Mouse (Mus musculus) MEL (cell line): Measurements from ENCODE around the gene E130308A19Rik. TPM values are rescaled to one million over a fixed set of nuclear protein-coding genes. Genes with fewer than 3 reads are reported as not detected.

Source experiments
- DNase-seq: peaks from one replicate; pipeline ENCODE4 v3.0.0; 2011; ENCODE audit warnings: low read depth, low spot score
- H3K27ac ChIP-seq: 2 replicates; pipeline ENCODE4 v1.5.1; 2012; ENCODE audit warnings: low read depth, mild to moderate bottlenecking, control low read depth, low read length, moderate library complexity; ENCODE audit not compliant: control insufficient read depth
- H3K27me3 ChIP-seq, 2 experiments: fragments of 150-350 bp in 1 of 2; sonication (generic) in 1 of 2; 2 replicates each; pipeline ENCODE4 v1.6.1; 2012; ENCODE audit warnings: low read length in 2 of 2, mild to moderate bottlenecking in 2 of 2, improper control_type of control experiment in 1 of 2, moderate library complexity in 1 of 2; ENCODE audit not compliant: insufficient read depth in 2 of 2, control insufficient read depth in 1 of 2
- H3K36me3 ChIP-seq, 2 experiments: 2 replicates each; pipeline ENCODE4 v1.6.1; 2012 to 2014; ENCODE audit warnings: low read length in 2 of 2, improper control_type of control experiment in 1 of 2, inconsistent platforms in 1 of 2, mild to moderate bottlenecking in 1 of 2; ENCODE audit not compliant: insufficient read depth in 2 of 2, control insufficient read depth in 1 of 2
- H3K4me1 ChIP-seq, 2 experiments: fragments of 150-350 bp in 1 of 2; sonication (generic) in 1 of 2; 2 replicates each; pipeline ENCODE4 v1.6.1; 2012; ENCODE audit warnings: low read length in 2 of 2, improper control_type of control experiment in 1 of 2, mild to moderate bottlenecking in 1 of 2; ENCODE audit not compliant: insufficient read depth in 2 of 2, control insufficient read depth in 1 of 2
- H3K4me3 ChIP-seq, 2 experiments: fragments of 150-350 bp in 1 of 2; sonication (generic) in 1 of 2; 2 replicates each; pipeline ENCODE4 v1.5.1; 2012; ENCODE audit warnings: low read depth in 2 of 2, low read length in 2 of 2, mild to moderate bottlenecking in 2 of 2, moderate library complexity in 2 of 2, control low read depth in 1 of 2, improper control_type of control experiment in 1 of 2; ENCODE audit not compliant: control insufficient read depth in 1 of 2, insufficient read depth in 1 of 2
- H3K79me2 ChIP-seq: 2 replicates; pipeline ENCODE4 v1.6.1; 2012; ENCODE audit warnings: mild to moderate bottlenecking, low read length, moderate library complexity; ENCODE audit not compliant: control insufficient read depth, poor library complexity, insufficient read depth
- H3K9ac ChIP-seq: 2 replicates; pipeline ENCODE4 v1.6.1; 2012; ENCODE audit warnings: low read depth, mild to moderate bottlenecking, control low read depth, low read length, moderate library complexity; ENCODE audit not compliant: control insufficient read depth, poor library complexity, severe bottlenecking
- H3K9me3 ChIP-seq: fragments of 150-350 bp; sonication (generic); replicated peaks from 2 replicates; pipeline ENCODE4 v1.6.1; 2012; ENCODE audit warnings: mild to moderate bottlenecking, low read length, improper control_type of control experiment, moderate library complexity; ENCODE audit not compliant: insufficient read depth
- BHLHE40 ChIP-seq: IDR thresholded peaks from 2 replicates; pipeline ENCODE4 v1.6.1; 2012; ENCODE audit warnings: low read depth, mild to moderate bottlenecking, inconsistent platforms, low read length, improper control_type of control experiment, borderline replicate concordance
- CHD1 ChIP-seq: IDR thresholded peaks from 2 replicates; pipeline ENCODE4 v1.6.1; 2012; ENCODE audit warnings: low read depth, mild to moderate bottlenecking, inconsistent platforms, low read length, improper control_type of control experiment
- E2F4 ChIP-seq: IDR thresholded peaks from 2 replicates; pipeline ENCODE4 v1.6.1; 2011; ENCODE audit warnings: low read depth, low read length, improper control_type of control experiment, borderline replicate concordance
- EP300 ChIP-seq, 2 experiments: IDR thresholded peaks; 2 replicates each; pipeline ENCODE4 v1.6.1; 2011; ENCODE audit warnings: improper control_type of control experiment in 2 of 2, low read length in 2 of 2, low read depth in 1 of 2, mild to moderate bottlenecking in 1 of 2
- ETS1 ChIP-seq: IDR thresholded peaks from 2 replicates; pipeline ENCODE4 v1.6.1; 2012; ENCODE audit warnings: low read depth, mild to moderate bottlenecking, inconsistent platforms, low read length, improper control_type of control experiment, moderate library complexity
- GABPA ChIP-seq: IDR thresholded peaks from 2 replicates; pipeline ENCODE4 v1.6.1; 2012; ENCODE audit warnings: low read depth, mild to moderate bottlenecking, inconsistent platforms, low read length, improper control_type of control experiment, moderate library complexity
- JUND ChIP-seq: IDR thresholded peaks from 2 replicates; pipeline ENCODE4 v1.6.1; 2011; ENCODE audit warnings: low read depth, mild to moderate bottlenecking, improper control_type of control experiment, low read length
- KAT2A ChIP-seq: conservative IDR thresholded peaks from 2 replicates; pipeline ENCODE4 v1.6.1; 2012; ENCODE audit warnings: low read depth, low read length, improper control_type of control experiment, inconsistent platforms
- MAFK ChIP-seq: IDR thresholded peaks from 2 replicates; pipeline ENCODE4 v1.6.1; 2011; ENCODE audit warnings: low read depth, mild to moderate bottlenecking, low read length, improper control_type of control experiment, borderline replicate concordance
- MAZ ChIP-seq: IDR thresholded peaks from 2 replicates; pipeline ENCODE4 v1.6.1; 2012; ENCODE audit warnings: low read depth, mild to moderate bottlenecking, inconsistent platforms, low read length, improper control_type of control experiment
- MEF2A ChIP-seq: IDR thresholded peaks from 2 replicates; pipeline ENCODE4 v1.6.1; 2014; ENCODE audit warnings: low read depth, mild to moderate bottlenecking, inconsistent platforms, low read length, improper control_type of control experiment; ENCODE audit not compliant: poor library complexity, insufficient replicate concordance, severe bottlenecking; ENCODE audit errors: extremely low read depth
- MYB ChIP-seq: IDR thresholded peaks from 2 replicates; pipeline ENCODE4 v1.6.1; 2011; ENCODE audit warnings: mild to moderate bottlenecking, low read depth, low read length, improper control_type of control experiment
- MYC ChIP-seq: IDR thresholded peaks from 2 replicates; pipeline ENCODE4 v1.6.1; 2011; ENCODE audit warnings: low read depth, mild to moderate bottlenecking, low read length, improper control_type of control experiment, moderate library complexity
- NELFE ChIP-seq: IDR thresholded peaks from 2 replicates; pipeline ENCODE4 v1.6.1; 2011; ENCODE audit warnings: low read depth, low read length, improper control_type of control experiment
- NRF1 ChIP-seq: IDR thresholded peaks from 2 replicates; pipeline ENCODE4 v1.6.1; 2014; ENCODE audit warnings: low read depth, mild to moderate bottlenecking, inconsistent platforms, low read length, improper control_type of control experiment, moderate library complexity; ENCODE audit not compliant: poor library complexity, insufficient read depth, severe bottlenecking
- POLR2AphosphoS2 ChIP-seq: IDR thresholded peaks from 2 replicates; pipeline ENCODE4 v1.6.1; 2011; ENCODE audit warnings: low read length, improper control_type of control experiment
- POLR2AphosphoS5 ChIP-seq: IDR thresholded peaks from 2 replicates; pipeline ENCODE4 v1.6.1; 2012; ENCODE audit warnings: low read depth, borderline replicate concordance, mild to moderate bottlenecking, inconsistent platforms, low read length, moderate library complexity, mixed read lengths
- RAD21 ChIP-seq: IDR thresholded peaks from 2 replicates; pipeline ENCODE4 v1.6.1; 2011; ENCODE audit warnings: mild to moderate bottlenecking, low read depth, low read length, improper control_type of control experiment
- SMC3 ChIP-seq: IDR thresholded peaks from 2 replicates; pipeline ENCODE4 v1.6.1; 2011; ENCODE audit warnings: low read depth, low read length, improper control_type of control experiment
- TAL1 ChIP-seq: IDR thresholded peaks from 2 replicates; pipeline ENCODE4 v1.6.1; 2012; ENCODE audit warnings: mild to moderate bottlenecking, inconsistent platforms, low read length, moderate library complexity, mixed read lengths
- TCF12 ChIP-seq: IDR thresholded peaks from 2 replicates; pipeline ENCODE4 v1.6.1; 2014; ENCODE audit warnings: low read depth, mild to moderate bottlenecking, inconsistent platforms, low read length, improper control_type of control experiment, moderate library complexity
- UBTF ChIP-seq: IDR thresholded peaks from 2 replicates; pipeline ENCODE4 v1.6.1; 2012; ENCODE audit warnings: low read depth, mild to moderate bottlenecking, inconsistent platforms, low read length, improper control_type of control experiment, moderate library complexity, borderline replicate concordance; ENCODE audit not compliant: insufficient read depth
- USF1 ChIP-seq: IDR thresholded peaks from 2 replicates; pipeline ENCODE4 v1.6.1; 2014; ENCODE audit warnings: low read depth, mild to moderate bottlenecking, inconsistent platforms, low read length, improper control_type of control experiment, moderate library complexity
- ZC3H11A ChIP-seq: IDR thresholded peaks from 2 replicates; pipeline ENCODE4 v1.6.1; 2012; ENCODE audit warnings: low read depth, mild to moderate bottlenecking, inconsistent platforms, low read length, improper control_type of control experiment
- ZKSCAN1 ChIP-seq: IDR thresholded peaks from 2 replicates; pipeline ENCODE4 v1.6.1; 2012; ENCODE audit warnings: low read depth, mild to moderate bottlenecking, inconsistent platforms, low read length, improper control_type of control experiment, moderate library complexity
- ZMIZ1 ChIP-seq: IDR thresholded peaks from 2 replicates; pipeline ENCODE4 v1.6.1; 2012; ENCODE audit warnings: low read depth, mild to moderate bottlenecking, inconsistent platforms, low read length, improper control_type of control experiment, moderate library complexity
- ZNF384 ChIP-seq: IDR thresholded peaks from 2 replicates; pipeline ENCODE4 v1.6.1; 2012; ENCODE audit warnings: low read depth, mild to moderate bottlenecking, inconsistent platforms, low read length, improper control_type of control experiment
- polyA plus RNA-seq, 2 experiments: library from polyadenylated mRNA; stranded (reverse) in 1 of 2; unstranded in 1 of 2; fragments of >175 nt in 1 of 2; fragments of >200 nt in 1 of 2; gene quantifications; 2 replicates each; pipeline versions ENCODE4 v1.2.1 to v1.2.4; 2012; ENCODE audit warnings: low replicate concordance in 2 of 2, low read depth in 1 of 2; ENCODE audit not compliant: insufficient read length in 2 of 2, insufficient read depth in 1 of 2, missing spikeins in 1 of 2
- total RNA-seq: library from RNA; depleted of rRNA; stranded (reverse); fragments of 300-350 nt; gene quantifications from 2 replicates; pipeline ENCODE4 v1.2.3, GENCODE M21; 2012

The E130308A19Rik gene
- total and polyA plus RNA-seq, 3 experiments = 4.0 to 12.5 TPM; not detected in 1

- no peak for TF ChIP-seq CHD1
- TF ChIP-seq NRF1 = no peak
- no peak for TF ChIP-seq UBTF
- 0 out of 2 replicates have a peak, but pooled peaks have one; percentile 3 for TF ChIP-seq ZC3H11A
- peak; percentile 58 for TF ChIP-seq MYB
- TF ChIP-seq ZMIZ1 = no peak
- TF ChIP-seq ZNF384 = peak; percentile 95
- peak; percentile 33; the same call in 1 of the 2 replicates for TF ChIP-seq BHLHE40
- peak; percentile 56; the same call in 1 of the 2 replicates for TF ChIP-seq TCF12
- peak; percentile 60 for TF ChIP-seq MYC
- no peak for TF ChIP-seq GABPA
- TF ChIP-seq ETS1 = peak; percentile 78
- no peak for TF ChIP-seq MAZ
- TF ChIP-seq POLR2AphosphoS2 = no peak
- TF ChIP-seq EP300 (IDR thresholded peaks at IDR 0.05; ENCODE audit: low read depth in 1 of 2, low read length in 2 of 2) = peak in 1 of 2 experiments; percentile 85
- peak; percentile 41 for TF ChIP-seq TAL1
- TF ChIP-seq RAD21 = no peak; the same call in 1 of the 2 replicates
- no peak for TF ChIP-seq E2F4
Observed at GRCm38 (mm10) chr4:59756332-59757082, 130.5 kb downstream of the E130308A19Rik start (continued).

GRCm38 (mm10) chr4:59757452-59758435 is 131.7 kb downstream of the E130308A19Rik start:
- TF ChIP-seq JUND (no peak), TCF12 (no peak), MAZ (no peak), CHD1 (no peak), POLR2AphosphoS2 (no peak), SMC3 (no peak), BHLHE40 (no peak), ZKSCAN1 (no peak), MYB (no peak), ZMIZ1 (no peak), USF1 (no peak), NELFE (no peak), TAL1 (no peak), KAT2A (no peak), POLR2AphosphoS5 (no peak), RAD21 (no peak), MAFK (no peak), E2F4 (no peak), MEF2A (no peak), MYC (no peak)
- H3K27ac ChIP-seq = no peak overlapping the region
- no peaks in the 10 kb centered on the region for H3K79me2 ChIP-seq
- DNase-seq = no peak
- H3K27me3 ChIP-seq = no peaks in the 10 kb centered on the region
- peaks cover 0 to 15% of the 10 kb centered on the region in 2 experiments; a peak in 2 of 4 replicates for H3K36me3 ChIP-seq
- H3K4me3 ChIP-seq = no peak overlapping the region
- no peak overlapping the region for H3K9ac ChIP-seq
- peaks cover 9 to 17% of the 10 kb centered on the region in 2 experiments for H3K4me1 ChIP-seq
- H3K9me3 ChIP-seq = no peaks in the 10 kb centered on the region
